Mouse (Mus musculus): Measurements from ENCODE around the gene Lsm14b.
A peak's percentile ranks its signal among the peaks of the same experiment; 100 is the strongest.

The Lsm14b gene

GRCm38 (mm10) chr2:180018573-180018972 is 6.2 kb upstream of the Lsm14b start:
- no peak for DNase-seq

DNA sequence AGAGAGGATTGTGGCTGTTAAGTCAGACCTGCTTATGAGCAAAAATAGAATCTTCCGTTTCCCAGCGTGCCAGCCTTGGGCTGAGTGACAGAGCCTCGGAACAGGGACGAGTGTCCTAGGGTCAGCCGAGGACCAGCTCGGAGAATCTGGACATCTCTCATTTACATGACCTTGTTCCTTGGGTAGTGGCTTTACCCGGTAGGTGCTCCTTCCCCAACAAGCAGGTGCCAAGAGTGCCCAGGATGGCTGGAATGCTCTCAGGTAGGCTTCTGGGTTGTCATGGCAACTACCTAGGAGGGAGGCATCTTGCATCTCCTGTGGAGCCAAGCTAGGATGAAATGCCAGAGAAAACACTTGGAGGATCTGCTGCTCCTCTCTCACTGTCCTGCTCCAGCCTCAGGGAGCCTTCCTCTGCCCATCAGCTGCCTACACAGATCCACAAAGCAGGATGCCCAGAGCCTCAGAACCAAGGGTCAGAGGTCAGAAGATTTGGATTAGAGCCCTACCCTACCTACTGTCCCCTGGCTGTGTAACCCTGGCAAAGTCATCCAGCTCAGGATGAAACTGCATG is 4.6 kb upstream of the Lsm14b start:
- no peak for DNase-seq

GRCm38 (mm10) chr2:180020919-180021318 is 3.9 kb upstream of the Lsm14b start:
- no peak for DNase-seq

- DNase-seq, result no peak
Measured at GRCm38 (mm10) chr2:180022751-180023150, 2.0 kb upstream of the Lsm14b start.

- peak; percentile 44 for DNase-seq
Measured at GRCm38 (mm10) chr2:180025135-180025860, 511 bp downstream of the Lsm14b start.

DNA sequence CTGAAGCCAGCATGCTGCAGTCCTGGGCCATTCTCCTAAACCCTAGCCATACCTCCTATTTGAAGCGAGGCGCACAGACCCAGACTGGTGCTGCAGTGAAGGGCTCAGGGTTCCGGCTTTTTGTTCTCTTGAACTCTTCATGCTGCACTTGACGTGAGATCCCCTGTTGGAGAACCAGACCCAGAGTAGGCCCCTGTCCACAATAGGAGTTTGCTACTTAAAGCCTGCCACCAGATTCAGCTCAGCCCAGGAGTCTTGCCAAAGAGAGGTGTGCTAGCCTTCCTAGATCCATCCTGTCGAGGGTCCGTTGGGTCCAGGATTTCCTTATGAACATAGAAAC is 1.0 kb downstream of the Lsm14b start:
- DNase-seq, result no peak

GRCm38 (mm10) chr2:180027768-180028167 is 3.0 kb downstream of the Lsm14b start:
- DNase-seq, result no peak

- no peak for DNase-seq
Measured at GRCm38 (mm10) chr2:180031270-180031669, 6.5 kb downstream of the Lsm14b start.

- no peak for DNase-seq
Measured at GRCm38 (mm10) chr2:180032925-180033324, 8.1 kb downstream of the Lsm14b start.

DNA sequence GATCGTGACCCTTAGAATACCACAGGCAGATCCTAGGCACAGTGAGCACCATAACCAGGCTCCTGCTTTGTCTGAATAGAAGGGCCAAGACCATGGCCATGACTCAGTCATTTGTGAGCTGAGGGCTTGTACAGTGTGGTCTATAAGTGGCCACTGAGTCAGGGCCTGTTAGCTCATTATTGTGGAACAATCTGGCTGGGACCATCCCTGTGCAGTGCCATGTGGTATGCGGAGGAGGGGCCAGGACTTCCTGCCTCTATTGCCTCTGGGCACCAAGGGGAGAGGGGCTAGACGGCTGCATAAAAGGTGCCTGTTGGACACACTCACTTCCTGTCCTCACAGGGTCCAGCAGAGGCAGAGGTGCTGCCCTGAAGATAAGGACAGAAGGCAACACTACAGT is 9.2 kb downstream of the Lsm14b start:
- DNase-seq, result no peak

GRCm38 (mm10) chr2:180034753-180035152 is 10.0 kb downstream of the Lsm14b start:
- DNase-seq, result no peak

GRCm38 (mm10) chr2:180040406-180040805 is 15.6 kb downstream of the Lsm14b start:
- peak; percentile 40 for DNase-seq

DNA sequence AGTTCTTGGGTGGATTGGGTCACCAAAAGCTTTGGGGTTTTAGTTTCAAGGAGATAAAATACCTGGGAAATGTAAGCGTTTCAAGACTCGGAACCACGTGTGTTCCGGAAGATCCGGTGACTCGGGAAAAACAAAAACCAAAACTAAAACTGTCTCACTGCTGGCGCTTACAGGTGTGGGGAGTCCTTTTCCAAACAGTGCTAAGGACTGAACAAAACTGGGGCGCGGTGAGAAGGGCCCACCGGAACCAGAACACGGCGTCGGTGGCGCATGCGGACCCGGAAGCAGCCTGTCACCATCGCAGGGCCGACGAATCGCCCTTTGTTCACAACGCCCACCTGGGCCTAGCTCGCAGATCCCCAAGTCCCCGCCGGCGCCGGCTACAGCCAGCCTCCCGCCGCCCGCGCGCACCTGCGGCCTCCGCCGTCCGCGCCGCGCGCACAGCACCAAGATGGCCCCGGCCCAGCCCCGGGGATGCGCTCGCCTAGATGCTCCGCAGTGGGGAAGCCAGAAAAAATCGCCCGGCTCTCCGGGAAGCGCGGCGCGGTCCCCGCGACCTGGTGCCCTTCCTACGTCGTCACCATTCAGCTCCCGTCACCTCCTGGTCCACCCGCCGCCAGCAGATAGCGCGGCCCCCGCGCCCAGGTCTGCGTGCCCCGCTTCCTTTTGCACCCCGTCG is 16.9 kb downstream of the Lsm14b start:
- peak; percentile 34 for DNase-seq

GRCm38 (mm10) chr2:180042256-180042857 is 17.6 kb downstream of the Lsm14b start, which contains the start of the genes Psma7 and Ss18l1:
Psma7 (minus strand) TSS chr2:180042433.
Ss18l1 (plus strand) TSS chr2:180042509.
- DNase-seq, result peak; percentile 92

DNA sequence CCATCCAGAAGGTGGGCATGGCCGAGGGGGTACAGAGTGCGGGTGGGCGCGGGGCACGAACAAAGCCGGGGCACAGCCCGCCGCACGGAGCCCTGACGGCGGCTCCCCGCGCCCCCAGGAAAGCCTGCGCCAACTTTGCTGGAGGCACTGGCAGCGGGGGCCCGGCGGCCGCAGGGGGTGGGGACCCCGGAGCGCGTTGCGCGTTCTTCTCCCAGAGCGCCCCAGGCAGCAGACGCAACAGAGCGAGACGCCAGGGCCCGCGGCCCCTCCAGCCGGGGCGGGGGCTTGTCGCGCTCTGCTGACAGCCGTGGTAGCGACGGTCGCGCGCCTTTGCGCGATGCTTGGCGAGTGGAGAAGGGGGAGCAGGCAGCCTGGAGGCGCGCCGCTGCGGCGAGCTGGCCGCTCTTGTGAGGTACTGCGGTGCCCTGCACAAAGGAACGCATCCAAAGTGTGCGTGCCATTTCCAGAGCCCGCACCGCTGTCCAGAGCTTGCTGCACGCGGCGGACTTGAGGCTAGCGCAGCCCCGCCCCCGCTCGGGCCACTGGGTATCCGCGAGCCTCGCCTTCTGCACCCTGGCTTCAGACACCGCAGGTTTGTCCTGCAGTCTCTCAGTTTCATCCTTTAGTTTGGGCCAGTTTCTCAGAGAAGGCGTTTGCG is 18.2 kb downstream of the Lsm14b start:
- DNase-seq, result peak; percentile 46

DNA sequence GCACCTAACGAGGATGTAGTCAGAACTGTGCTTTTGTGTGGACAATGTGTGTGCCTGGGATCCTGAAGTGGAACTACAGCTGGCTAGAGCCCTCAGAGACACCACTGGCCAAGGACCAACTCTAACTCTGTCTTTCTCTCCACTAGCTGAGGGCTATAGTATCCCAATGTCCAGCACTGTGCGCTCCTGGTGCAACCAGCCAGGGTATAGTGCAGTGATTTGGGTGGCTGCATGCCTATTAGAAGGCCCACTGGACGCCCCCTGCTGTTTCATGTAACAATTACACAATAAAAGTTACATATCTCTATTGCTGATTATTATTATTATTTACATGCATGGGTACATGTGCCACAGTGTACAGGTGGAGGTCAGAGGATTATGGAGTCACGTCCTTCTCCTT is 20.5 kb downstream of the Lsm14b start:
- DNase-seq, result peak; percentile 88

DNA sequence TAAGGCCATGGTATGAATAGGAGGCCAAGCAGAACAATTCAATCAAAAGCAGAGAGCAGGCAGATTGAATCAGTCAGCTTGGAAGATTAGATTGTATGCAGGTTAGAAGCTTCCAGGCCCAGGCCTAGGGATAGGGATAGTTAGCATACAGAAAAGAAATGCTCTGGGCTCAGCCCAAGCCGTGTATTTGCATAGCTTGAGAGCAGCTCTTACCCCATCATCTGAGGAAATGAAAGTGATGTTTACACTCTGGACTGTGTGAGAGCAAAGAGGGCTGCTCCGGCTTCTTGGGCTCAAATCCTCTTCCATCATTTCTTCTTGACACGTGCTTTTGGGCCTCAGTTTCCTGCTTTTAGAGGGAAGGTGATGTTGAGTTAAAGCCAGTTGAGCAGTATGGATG is 22.8 kb downstream of the Lsm14b start:
- DNase-seq, result peak; percentile 59

DNA sequence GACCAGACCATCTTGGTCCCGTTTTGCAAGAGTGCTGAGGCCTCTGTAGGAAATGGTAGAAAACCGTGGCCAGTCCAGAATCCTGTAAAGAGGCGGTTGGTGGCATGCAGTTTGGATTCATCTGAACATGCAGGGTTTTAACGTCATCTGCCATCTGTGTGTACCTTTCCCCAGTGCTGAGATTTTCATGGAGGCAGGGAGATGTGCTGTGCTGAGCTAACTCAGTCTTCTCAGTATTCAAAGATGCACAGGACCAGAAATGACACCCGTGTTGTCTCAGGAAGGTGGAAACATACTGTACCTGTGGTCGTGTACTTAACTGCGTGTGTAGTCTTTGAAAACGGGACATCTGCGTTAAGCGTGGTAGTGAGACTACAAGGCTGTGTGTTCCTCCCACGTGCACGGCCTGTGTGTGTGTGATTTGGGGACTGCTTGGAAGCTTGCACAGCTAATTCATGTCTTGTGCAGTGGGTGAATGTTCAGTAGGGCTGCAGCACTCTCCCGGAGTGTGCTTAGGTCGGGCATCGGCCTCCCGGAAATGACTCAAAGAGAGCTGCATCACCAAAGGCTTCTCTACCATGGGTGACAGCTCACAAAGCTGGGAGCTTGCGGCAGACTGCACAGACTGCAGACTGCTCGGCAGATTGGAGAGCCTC is 23.3 kb downstream of the Lsm14b start:
- no peak for DNase-seq

- peak; percentile 91 for DNase-seq
Measured at GRCm38 (mm10) chr2:180050986-180051385, 26.2 kb downstream of the Lsm14b start.

DNA sequence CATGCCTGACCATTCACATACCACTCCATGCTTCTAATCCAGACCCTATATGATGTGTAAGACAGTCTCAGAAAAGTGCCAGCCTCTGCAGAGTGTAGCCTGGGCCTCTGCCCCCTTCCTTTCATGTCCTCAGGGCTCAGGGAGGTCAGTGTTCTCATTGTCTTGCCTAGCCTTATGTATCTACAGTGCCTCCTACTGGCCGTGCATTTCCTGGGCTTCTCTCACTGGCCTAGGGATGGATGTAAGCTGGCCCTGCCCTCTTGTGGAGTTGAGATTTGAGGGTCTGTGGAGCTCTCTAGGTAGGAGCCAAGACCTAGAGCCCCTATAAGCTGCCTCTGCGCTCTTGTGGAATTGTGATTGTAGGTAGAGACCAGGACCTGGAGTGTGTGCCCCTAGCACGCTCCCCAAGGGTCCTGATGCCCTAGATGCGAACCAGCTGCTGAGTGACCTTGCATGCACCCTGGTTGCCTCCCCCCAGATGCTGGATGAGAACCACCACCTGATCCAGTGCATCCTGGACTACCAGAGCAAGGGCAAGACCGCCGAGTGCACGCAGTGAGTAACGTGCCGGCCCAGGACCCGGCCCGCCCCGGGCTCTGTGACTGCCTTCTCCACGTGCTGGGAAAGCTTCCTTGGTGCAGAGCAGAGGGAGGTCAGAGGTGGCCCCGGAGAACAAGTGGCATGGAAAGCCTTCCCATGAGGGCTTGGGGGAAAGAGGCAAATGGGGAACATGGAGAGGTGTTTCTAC is 27.4 kb downstream of the Lsm14b start:
- DNase-seq, result peak; percentile 64

DNA sequence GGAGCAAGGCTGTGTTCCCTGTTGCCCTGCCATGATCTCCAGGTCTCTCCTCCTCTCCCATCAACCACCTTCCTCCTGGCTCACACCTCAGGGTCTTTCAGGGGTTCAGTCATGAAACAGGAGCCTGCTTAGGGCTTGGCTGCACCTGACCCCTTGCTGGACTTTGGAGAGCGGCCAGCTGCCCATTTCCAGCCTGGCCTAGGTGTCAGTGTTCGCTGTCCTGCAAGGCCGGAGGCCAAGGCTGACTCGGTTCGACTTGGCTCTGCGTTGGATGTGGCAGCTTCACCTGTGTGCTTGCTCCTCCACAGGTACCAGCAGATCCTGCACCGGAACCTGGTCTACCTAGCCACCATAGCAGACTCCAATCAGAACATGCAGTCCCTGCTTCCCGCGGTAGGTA is 28.2 kb downstream of the Lsm14b start:
- DNase-seq, result no peak

Measured in lung, postnatal 36 days (tissue).